Mouse (Mus musculus) liver, postnatal 0 days (tissue): ENCODE measurements around the gene Med29.

ENCODE experiments used
- CTCF ChIP-seq: sonication (generic); IDR thresholded peaks from 2 replicates; pipeline ENCODE4 v1.5.1; 2016; ENCODE audit warnings: antibody characterized with exemption, low read depth
- EP300 ChIP-seq: IDR thresholded peaks from 2 replicates; pipeline ENCODE4 v1.6.1; 2016; ENCODE audit warnings: antibody characterized with exemption, low read depth, mild to moderate bottlenecking

DNA sequence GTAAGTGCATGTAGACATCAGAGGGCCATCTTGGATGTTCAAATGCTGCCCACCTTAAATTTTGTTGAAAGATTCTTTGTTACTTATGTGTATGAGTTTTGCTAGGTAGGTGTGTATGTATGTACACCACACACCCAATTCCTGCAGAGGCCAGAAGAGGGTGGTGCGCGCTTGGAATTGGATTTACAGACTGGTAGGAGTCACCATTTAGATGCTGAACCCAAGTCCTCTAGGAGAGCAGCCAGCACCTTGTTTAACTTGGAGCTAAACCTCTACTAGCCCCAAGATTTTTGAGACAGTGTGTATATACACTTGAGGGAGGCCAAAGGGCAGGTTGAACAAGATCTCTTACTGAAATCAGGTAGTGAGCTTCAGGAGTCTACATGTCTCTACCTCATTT is 39.2 kb downstream of the Med29 start:
- TF ChIP-seq CTCF = peak; percentile 24; the same call in 1 of the 2 replicates
- TF ChIP-seq EP300 = no peak
